Mouse (Mus musculus): Measurements from ENCODE around the gene Tmem245. TPM values are rescaled to one million over a fixed set of nuclear protein-coding genes. Genes with fewer than 3 reads are reported as not detected.

Tmem245 gene
- 11.0 and 11.5 TPM in 2 replicates for polyA plus RNA-seq (2012; rRNA removed)

DNA sequence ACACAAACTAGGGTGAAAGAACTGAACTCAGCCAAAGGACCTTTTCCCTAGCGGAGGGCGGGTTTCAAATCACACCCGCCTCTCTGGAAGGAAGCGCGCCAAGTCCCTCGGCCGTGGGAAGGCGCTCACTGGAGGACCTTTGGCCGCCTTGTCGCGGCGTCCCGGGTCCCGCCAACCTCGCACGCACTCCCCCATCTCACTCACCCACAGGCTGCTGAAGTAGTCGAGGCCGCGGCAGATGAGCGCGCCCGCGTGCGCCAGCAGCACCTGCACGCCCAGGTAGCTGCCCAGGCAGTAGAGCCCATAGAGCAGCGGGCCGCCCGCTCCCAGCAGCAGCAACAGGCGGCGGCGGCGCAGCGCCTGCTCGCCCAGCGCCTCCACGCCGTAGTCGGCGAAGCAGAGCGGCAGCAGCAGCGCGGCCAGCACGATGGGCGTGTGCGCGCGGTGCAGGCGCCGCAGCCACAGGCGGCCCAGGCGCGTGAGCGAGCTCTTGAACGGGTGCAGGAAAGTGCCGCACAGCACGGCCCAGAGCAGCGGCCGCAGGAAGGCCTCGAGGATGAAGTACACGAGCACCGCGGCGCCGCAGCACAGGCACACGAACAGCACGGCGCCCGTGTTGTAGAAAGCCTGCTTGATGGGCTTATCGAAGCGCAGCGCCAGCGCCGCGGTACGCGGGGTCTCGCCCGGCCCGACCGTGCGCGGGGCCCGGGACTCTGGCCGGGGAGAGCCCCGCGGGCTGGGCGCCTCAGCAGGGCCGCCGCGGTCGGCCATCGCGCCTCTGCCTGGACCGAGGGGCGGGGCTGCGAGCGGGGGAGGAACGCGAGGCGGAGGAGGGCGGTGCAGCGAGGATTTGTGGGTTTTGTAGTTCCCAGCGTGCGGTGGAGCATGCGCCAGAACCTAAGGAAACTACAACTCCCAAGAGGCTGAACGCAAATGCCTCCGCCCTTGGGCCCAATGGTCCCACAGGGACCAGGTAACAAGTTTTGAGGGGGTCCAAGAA, at the start of gene Tmem245:
TSS of gene Tmem245 (minus strand) at position 797 of the 1,000 bp plus-strand sequence.
- H3K27me3 ChIP-seq (ENCODE audit: control insufficient read depth, insufficient read depth, low read length), result no peaks in the 10 kb centered on the region
- peaks cover 14% of the 10 kb centered on the region; the same call in 1 of the 2 replicates for H3K4me1 ChIP-seq (ENCODE audit: control insufficient read depth, insufficient read depth, low read length)
- DNase-seq, result peak; percentile 94 to 96
- H3K27ac ChIP-seq (ENCODE audit: insufficient read depth, low read length), result peak within 1 kb of the TSS; percentile 17; the same call in 1 of the 2 replicates
- H3K4me3 ChIP-seq (replicated peaks; ENCODE audit: insufficient read depth, low read depth, low read length), result peak within 1 kb of the TSS; percentile 73
- under 1% methylated on average over 107 of the region's 107 CpGs for WGBS
- peak; percentile 64 for TF ChIP-seq POLR2A (IDR thresholded peaks at IDR 0.05; ENCODE audit: borderline replicate concordance, insufficient read depth, low read length)
- no peak for TF ChIP-seq CTCF (IDR thresholded peaks at IDR 0.05; ENCODE audit: borderline replicate concordance, insufficient read depth, low read depth, low read length)

DNA sequence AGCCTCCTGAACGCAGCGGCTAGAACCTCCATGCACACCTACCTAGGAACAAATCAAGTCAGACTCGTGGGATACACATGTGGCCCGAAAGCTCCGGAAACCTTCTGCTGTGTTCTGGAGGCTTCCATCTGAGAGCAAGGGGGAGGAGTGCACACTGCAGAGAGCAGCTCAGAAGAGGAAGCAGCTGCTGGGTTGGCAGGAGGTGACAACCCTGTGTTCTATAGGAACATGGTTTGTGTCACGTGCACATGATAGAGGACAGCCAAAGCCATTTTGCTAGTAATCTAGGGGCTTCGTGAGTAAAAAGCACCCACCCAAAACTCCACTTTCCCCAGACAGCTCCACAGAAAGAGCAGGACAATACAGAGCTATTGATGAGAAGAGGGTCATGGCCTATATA, 46.1 kb upstream of the Tmem245 start:
- no peak overlapping the region for H3K4me3 ChIP-seq (replicated peaks; ENCODE audit: insufficient read depth, low read depth, low read length)
- peaks cover 3% of the 10 kb centered on the region; the same call in 1 of the 2 replicates for H3K4me1 ChIP-seq (ENCODE audit: control insufficient read depth, insufficient read depth, low read length)
- no peak for TF ChIP-seq POLR2A (IDR thresholded peaks at IDR 0.05; ENCODE audit: borderline replicate concordance, insufficient read depth, low read length)
- no peak for TF ChIP-seq CTCF (IDR thresholded peaks at IDR 0.05; ENCODE audit: borderline replicate concordance, insufficient read depth, low read depth, low read length)
- H3K27me3 ChIP-seq (ENCODE audit: control insufficient read depth, insufficient read depth, low read length), result no peaks in the 10 kb centered on the region
- H3K27ac ChIP-seq (ENCODE audit: insufficient read depth, low read length), result no peak overlapping the region
- 42% methylated on average over 7 of the region's 7 CpGs for WGBS
- DNase-seq, result no peak

DNA sequence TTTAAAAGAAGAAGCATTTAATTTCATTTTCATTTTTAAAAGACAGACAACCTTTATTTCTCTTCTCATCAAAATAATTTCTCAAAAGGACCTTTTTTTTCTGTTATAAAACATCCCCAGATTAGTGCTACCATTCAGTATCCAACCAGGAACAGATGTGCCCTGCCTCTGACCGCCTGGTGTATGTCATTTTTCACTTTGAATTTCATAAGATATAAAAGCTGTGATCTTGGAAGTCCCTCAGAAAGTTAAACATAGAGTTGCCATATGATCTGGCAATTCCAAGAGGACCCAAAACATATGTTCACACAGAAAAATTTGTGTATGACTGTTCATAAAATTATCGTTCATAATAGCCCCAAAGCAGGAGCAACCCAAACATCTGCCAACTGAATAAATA, 44.7 kb upstream of the Tmem245 start:
- Histone ChIP-seq H3K4me1 (ENCODE audit: control insufficient read depth, insufficient read depth, low read length) (peaks cover 12% of the 10 kb centered on the region; the same call in 1 of the 2 replicates), H3K4me3 (replicated peaks; ENCODE audit: insufficient read depth, low read depth, low read length) (no peak overlapping the region), H3K27me3 (ENCODE audit: control insufficient read depth, insufficient read depth, low read length) (no peaks in the 10 kb centered on the region), H3K27ac (ENCODE audit: insufficient read depth, low read length) (no peak overlapping the region)
- no peak for TF ChIP-seq POLR2A (IDR thresholded peaks at IDR 0.05; ENCODE audit: borderline replicate concordance, insufficient read depth, low read length)
- TF ChIP-seq CTCF (IDR thresholded peaks at IDR 0.05; ENCODE audit: borderline replicate concordance, insufficient read depth, low read depth, low read length), result no peak
- 68% methylated on average over 2 of the region's 2 CpGs for WGBS
- DNase-seq, result no peak

DNA sequence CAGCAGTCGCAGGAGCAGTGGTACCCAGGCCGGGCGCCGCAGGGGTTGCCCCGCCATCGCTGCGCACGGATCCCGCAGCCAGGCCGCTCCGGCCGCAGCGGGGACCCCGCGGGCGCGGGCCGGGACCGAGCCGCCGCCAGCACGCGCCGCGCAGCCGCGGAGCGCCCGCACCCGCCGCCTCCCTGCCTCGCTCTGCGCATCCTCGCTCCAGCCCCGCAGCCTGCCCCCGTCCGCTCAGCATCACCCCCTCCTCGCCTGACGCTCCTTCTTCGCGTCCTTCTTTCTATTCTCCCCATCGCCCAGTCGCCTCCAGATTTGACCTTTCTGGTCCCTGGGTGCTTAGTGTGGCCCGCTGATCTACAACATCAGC, 43.0 kb upstream of the Tmem245 start, which contains the start of gene Frrs1l:
TSS of gene Frrs1l (minus strand) at position 177 of the 370 bp plus-strand sequence.
- Histone ChIP-seq H3K4me1 (ENCODE audit: control insufficient read depth, insufficient read depth, low read length) (peaks cover 13% of the 10 kb centered on the region), H3K27ac (ENCODE audit: insufficient read depth, low read length) (peak within 1 kb of the TSS; percentile 82), H3K4me3 (replicated peaks; ENCODE audit: insufficient read depth, low read depth, low read length) (peak within 1 kb of the TSS; percentile 93), H3K27me3 (ENCODE audit: control insufficient read depth, insufficient read depth, low read length) (no peaks in the 10 kb centered on the region)
- 2% methylated on average over 43 of the region's 44 CpGs for WGBS
- peak; percentile 82 to 84 for DNase-seq
- TF ChIP-seq CTCF (IDR thresholded peaks at IDR 0.05; ENCODE audit: borderline replicate concordance, insufficient read depth, low read depth, low read length), result no peak
- 0 out of 2 replicates have a peak, but pooled peaks have one; percentile 28 for TF ChIP-seq POLR2A (IDR thresholded peaks at IDR 0.05; ENCODE audit: borderline replicate concordance, insufficient read depth, low read length)

DNA sequence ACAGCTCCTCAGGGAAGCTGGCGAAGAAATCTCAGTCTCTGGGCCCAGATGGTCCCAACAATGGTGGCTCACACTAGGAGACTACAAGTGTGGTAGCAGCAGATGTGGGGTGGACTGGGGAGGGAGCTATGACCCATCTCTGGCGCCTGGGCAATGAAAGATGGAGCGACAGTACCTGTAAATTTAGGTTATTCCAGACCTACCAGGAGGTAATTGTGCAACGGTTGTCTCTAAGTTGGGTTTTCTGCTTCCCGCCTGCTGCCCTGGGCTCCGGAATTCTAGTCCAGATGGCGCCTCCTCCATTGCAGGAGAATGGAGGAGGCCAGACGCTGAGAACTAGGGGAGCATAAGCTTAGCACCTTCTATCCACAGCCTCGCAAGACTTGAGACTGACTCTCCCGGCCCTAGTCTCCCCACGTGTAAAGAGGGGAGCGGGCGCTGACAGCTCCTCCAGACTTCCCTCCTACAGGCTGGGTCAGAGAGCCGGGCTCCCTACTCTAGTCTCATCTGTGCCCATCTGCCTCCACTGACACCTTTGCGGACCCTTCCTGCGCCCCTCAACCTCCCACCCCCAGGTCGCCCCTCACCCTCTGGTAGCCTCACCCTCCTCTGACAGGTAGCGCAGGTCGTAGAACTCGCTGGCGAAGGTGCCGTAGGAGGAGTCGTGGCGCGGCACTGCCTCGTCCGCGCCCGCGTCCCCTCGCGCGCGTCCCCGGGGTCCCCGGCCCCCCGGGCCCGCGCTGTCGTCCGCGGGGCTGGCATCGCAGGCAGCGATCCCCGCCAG, 42.4 kb upstream of the Tmem245 start:
- peaks cover 13% of the 10 kb centered on the region for H3K4me1 ChIP-seq (ENCODE audit: control insufficient read depth, insufficient read depth, low read length)
- no peaks in the 10 kb centered on the region for H3K27me3 ChIP-seq (ENCODE audit: control insufficient read depth, insufficient read depth, low read length)
- H3K4me3 ChIP-seq (replicated peaks; ENCODE audit: insufficient read depth, low read depth, low read length), result peak overlapping the region; percentile 85
- H3K27ac ChIP-seq (ENCODE audit: insufficient read depth, low read length), result peak overlapping the region; percentile 82
- 1% methylated on average over 45 of the region's 45 CpGs for WGBS
- TF ChIP-seq POLR2A (IDR thresholded peaks at IDR 0.05; ENCODE audit: borderline replicate concordance, insufficient read depth, low read length) (0 out of 2 replicates have a peak, but pooled peaks have one; percentile 4), CTCF (IDR thresholded peaks at IDR 0.05; ENCODE audit: borderline replicate concordance, insufficient read depth, low read depth, low read length) (no peak)
- peak; percentile 78 to 83 for DNase-seq

DNA sequence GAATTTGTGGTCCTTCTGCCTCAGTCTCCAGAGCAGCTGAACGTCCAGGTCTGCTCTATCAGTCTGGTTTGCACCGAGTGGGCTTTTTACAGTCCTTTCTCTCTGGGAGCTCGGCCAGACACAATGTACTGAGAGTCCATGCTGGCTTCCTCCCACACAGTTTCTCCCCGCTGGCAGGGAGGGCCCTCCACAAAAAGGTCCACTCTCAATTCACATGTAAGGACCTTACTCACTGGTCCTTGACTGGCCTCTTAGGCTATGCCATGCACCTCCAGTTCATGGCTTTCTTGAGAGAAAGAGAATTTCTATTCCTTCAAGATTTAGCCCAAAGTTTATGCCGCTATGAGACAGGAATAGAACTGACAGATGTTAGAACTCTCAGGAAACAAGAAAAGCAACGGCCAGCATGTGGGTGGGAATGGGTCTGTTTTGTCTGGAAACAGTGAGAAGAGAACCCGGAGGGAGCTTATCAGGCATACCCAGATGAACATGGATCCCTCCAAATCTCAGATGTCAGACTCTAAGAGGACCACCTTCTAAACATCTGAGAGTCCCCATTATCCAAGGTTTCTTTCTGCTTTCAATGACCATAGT, 18.4 kb upstream of the Tmem245 start:
- Histone ChIP-seq H3K4me3 (replicated peaks; ENCODE audit: insufficient read depth, low read depth, low read length) (no peak overlapping the region), H3K27me3 (ENCODE audit: control insufficient read depth, insufficient read depth, low read length) (no peaks in the 10 kb centered on the region), H3K27ac (ENCODE audit: insufficient read depth, low read length) (no peak overlapping the region), H3K4me1 (ENCODE audit: control insufficient read depth, insufficient read depth, low read length) (no peaks in the 10 kb centered on the region)
- DNase-seq, result peak in 1 of 2 experiments; percentile 34
- TF ChIP-seq POLR2A (IDR thresholded peaks at IDR 0.05; ENCODE audit: borderline replicate concordance, insufficient read depth, low read length) (no peak), CTCF (IDR thresholded peaks at IDR 0.05; ENCODE audit: borderline replicate concordance, insufficient read depth, low read depth, low read length) (no peak)
- 24% methylated on average over 7 of the region's 7 CpGs for WGBS

DNA sequence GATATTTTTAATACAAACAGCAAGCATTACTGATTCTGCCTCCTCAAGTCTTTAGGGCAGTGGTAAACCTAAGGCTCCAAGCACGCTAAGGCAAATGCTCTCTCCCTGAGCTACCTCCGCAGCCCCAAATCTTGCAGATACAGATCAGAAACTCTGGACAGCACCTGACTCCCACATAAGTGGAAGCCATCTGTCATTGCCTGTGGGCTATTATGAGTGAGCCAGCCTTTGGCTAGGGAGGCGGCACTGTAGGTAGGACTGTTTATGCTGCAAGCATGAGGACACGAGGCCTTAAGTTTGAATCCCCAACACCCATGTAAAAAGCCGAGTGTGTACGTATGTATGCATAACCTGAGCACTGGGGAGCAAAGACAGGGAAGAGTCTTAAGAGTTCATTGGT, 16.4 kb upstream of the Tmem245 start:
- peak; percentile 66 to 80 for DNase-seq
- TF ChIP-seq POLR2A (IDR thresholded peaks at IDR 0.05; ENCODE audit: borderline replicate concordance, insufficient read depth, low read length) (no peak), CTCF (IDR thresholded peaks at IDR 0.05; ENCODE audit: borderline replicate concordance, insufficient read depth, low read depth, low read length) (no peak)
- H3K27me3 ChIP-seq (ENCODE audit: control insufficient read depth, insufficient read depth, low read length), result no peaks in the 10 kb centered on the region
- no peak overlapping the region; the same call in 1 of the 2 replicates for H3K27ac ChIP-seq (ENCODE audit: insufficient read depth, low read length)
- no peak overlapping the region for H3K4me3 ChIP-seq (replicated peaks; ENCODE audit: insufficient read depth, low read depth, low read length)
- H3K4me1 ChIP-seq (ENCODE audit: control insufficient read depth, insufficient read depth, low read length), result no peaks in the 10 kb centered on the region
- WGBS, result 32% methylated on average over 6 of the region's 6 CpGs
